Mouse (Mus musculus) embryonic facial prominence, embryonic 13.5 days (tissue): ENCODE data around the gene Ddx39b. TPM values are rescaled to one million over a fixed set of nuclear protein-coding genes. Genes with fewer than 3 reads are reported as not detected.
"Not testable (repeated sequence)": the region's sequence is repeated elsewhere in the genome, so short reads cannot be mapped to it uniquely, and the experiment has no call there.

Experiments
- ATAC-seq: fragments of 200-750 bp; cut with Nextera tagmentation; 2 replicates; pipeline ENCODE4 v1.8.0; 2017; ENCODE audit warnings: low read depth; ENCODE audit not compliant: insufficient number of reproducible peaks, insufficient read depth, low FRiP score, low TSS enrichment
- H3K27ac ChIP-seq: fragments of 300-500 bp; sonication (generic); 2 replicates; pipeline ENCODE4 v1.5.1; 2015; ENCODE audit warnings: moderate library complexity, mild to moderate bottlenecking, inconsistent platforms
- H3K27me3 ChIP-seq: fragments of 300-500 bp; sonication (generic); 2 replicates; pipeline ENCODE4 v1.6.1; 2015; ENCODE audit warnings: mild to moderate bottlenecking, inconsistent platforms
- H3K36me3 ChIP-seq: fragments of 300-500 bp; sonication (generic); 2 replicates; pipeline ENCODE4 v1.6.1; 2015; ENCODE audit warnings: mild to moderate bottlenecking, inconsistent platforms
- H3K4me1 ChIP-seq: fragments of 300-500 bp; sonication (generic); 2 replicates; pipeline ENCODE4 v1.6.1; 2015; ENCODE audit warnings: inconsistent platforms
- H3K4me2 ChIP-seq: fragments of 300-500 bp; sonication (generic); 2 replicates; pipeline ENCODE4 v1.6.1; 2015; ENCODE audit warnings: moderate library complexity, mild to moderate bottlenecking, inconsistent platforms
- H3K4me3 ChIP-seq: fragments of 300-500 bp; sonication (generic); 2 replicates; pipeline ENCODE4 v1.5.1; 2015; ENCODE audit warnings: mild to moderate bottlenecking, inconsistent platforms
- H3K9ac ChIP-seq: fragments of 300-500 bp; sonication (generic); 2 replicates; pipeline ENCODE4 v1.6.1; 2015; ENCODE audit warnings: mild to moderate bottlenecking, inconsistent platforms
- H3K9me3 ChIP-seq: fragments of 300-500 bp; sonication (generic); 2 replicates; pipeline ENCODE4 v1.6.1; 2016; ENCODE audit warnings: inconsistent platforms
- WGBS: fragments of 180-500 bp; shearing (Covaris S2); methylation state at CpG from one replicate; pipeline ENCODE4 v1.1.7; 2015; ENCODE audit warnings: mixed read lengths; 5-methylcytosine and 5-hydroxymethylcytosine counted together
- polyA plus RNA-seq: library from polyadenylated mRNA; unstranded; fragments of >200 nt; fragmentation: Nextera tagmentation; extraction: Ambion mirVana; gene quantifications from 2 replicates; pipeline ENCODE4 v1.2.1, GENCODE M21; 2015

Gene Ddx39b
- polyA plus RNA-seq, 1 experiment from 2014 or later, result 543 TPM

GRCm38 (mm10) chr17:35267399-35268086 lies 26.0 kb downstream of the Ddx39b start:
- peaks cover 47% of the 10 kb centered on the region for H3K27me3 ChIP-seq
- peaks cover 9% of the 10 kb centered on the region; the same call in 1 of the 2 replicates for H3K4me1 ChIP-seq
- H3K27ac ChIP-seq, result no peak overlapping the region
- no peak for ATAC-seq
- WGBS, result 70% methylated on average over 1 of the region's 1 CpGs
- H3K4me3 ChIP-seq, result no peak overlapping the region
- H3K36me3 ChIP-seq, result no peaks in the 10 kb centered on the region
- no peak overlapping the region for H3K9ac ChIP-seq
- no peak overlapping the region for H3K4me2 ChIP-seq
- H3K9me3 ChIP-seq, result no peaks in the 10 kb centered on the region

GRCm38 (mm10) chr17:35269653-35270347 lies 28.3 kb downstream of the Ddx39b start:
- Histone ChIP-seq H3K27ac (no peak overlapping the region), H3K4me1 (no peaks in the 10 kb centered on the region), H3K9me3 (no peaks in the 10 kb centered on the region), H3K9ac (no peak overlapping the region), H3K4me2 (no peak overlapping the region), H3K4me3 (no peak overlapping the region), H3K36me3 (no peaks in the 10 kb centered on the region), H3K27me3 (peaks cover 25% of the 10 kb centered on the region)
- ATAC-seq, result no peak
- 29% methylated on average over 3 of the region's 3 CpGs for WGBS

- no peak overlapping the region for H3K9ac ChIP-seq
- 67% methylated on average over 3 of the region's 3 CpGs for WGBS
- H3K4me1 ChIP-seq, result no peaks in the 10 kb centered on the region
- no peak overlapping the region for H3K4me2 ChIP-seq
- ATAC-seq, result no peak
- H3K4me3 ChIP-seq, result no peak overlapping the region
- no peak overlapping the region for H3K27ac ChIP-seq
- no peaks in the 10 kb centered on the region for H3K36me3 ChIP-seq
- H3K27me3 ChIP-seq, result peaks cover 23% of the 10 kb centered on the region
- H3K9me3 ChIP-seq, result no peaks in the 10 kb centered on the region
Measured at GRCm38 (mm10) chr17:35272249-35272648, 30.7 kb downstream of the Ddx39b start.

- 6% methylated on average over 11 of the region's 11 CpGs for WGBS
- Histone ChIP-seq H3K4me2 (no peak overlapping the region), H3K9me3 (no peaks in the 10 kb centered on the region), H3K4me1 (no peaks in the 10 kb centered on the region), H3K9ac (no peak overlapping the region), H3K4me3 (no peak overlapping the region), H3K36me3 (no peaks in the 10 kb centered on the region), H3K27ac (no peak overlapping the region), H3K27me3 (peaks cover 20% of the 10 kb centered on the region)
- ATAC-seq, result no peak
Measured at GRCm38 (mm10) chr17:35274770-35275169, 33.2 kb downstream of the Ddx39b start.

GRCm38 (mm10) chr17:35276304-35276864 lies 34.8 kb downstream of the Ddx39b start:
- Histone ChIP-seq H3K27ac (no peak overlapping the region), H3K36me3 (no peaks in the 10 kb centered on the region), H3K4me1 (no peaks in the 10 kb centered on the region), H3K27me3 (peaks cover 20% of the 10 kb centered on the region), H3K9me3 (no peaks in the 10 kb centered on the region), H3K9ac (no peak overlapping the region), H3K4me2 (no peak overlapping the region), H3K4me3 (no peak overlapping the region)
- ATAC-seq, result no peak
- WGBS, result 28% methylated on average over 13 of the region's 13 CpGs

- Histone ChIP-seq H3K36me3 (no peaks in the 10 kb centered on the region), H3K4me1 (no peaks in the 10 kb centered on the region), H3K27me3 (peaks cover 20% of the 10 kb centered on the region), H3K27ac (no peak overlapping the region), H3K9me3 (no peaks in the 10 kb centered on the region), H3K9ac (no peak overlapping the region), H3K4me2 (no peak overlapping the region), H3K4me3 (no peak overlapping the region)
- no peak for ATAC-seq
- WGBS, result 84% methylated on average over 8 of the region's 8 CpGs
Measured at GRCm38 (mm10) chr17:35278049-35278448, 36.5 kb downstream of the Ddx39b start.

GRCm38 (mm10) chr17:35278957-35279688 lies 37.6 kb downstream of the Ddx39b start:
- no peak for ATAC-seq
- WGBS, result 86% methylated on average over 13 of the region's 13 CpGs
- no peak overlapping the region for H3K9ac ChIP-seq
- no peak overlapping the region for H3K27ac ChIP-seq
- H3K4me3 ChIP-seq, result no peak overlapping the region
- no peaks in the 10 kb centered on the region for H3K36me3 ChIP-seq
- H3K4me1 ChIP-seq, result no peaks in the 10 kb centered on the region
- H3K9me3 ChIP-seq, result no peaks in the 10 kb centered on the region
- H3K4me2 ChIP-seq, result no peak overlapping the region
- H3K27me3 ChIP-seq, result peaks cover 20% of the 10 kb centered on the region

GRCm38 (mm10) chr17:35280276-35280675 lies 38.7 kb downstream of the Ddx39b start:
- H3K27me3 ChIP-seq, result peaks cover 22% of the 10 kb centered on the region
- H3K4me2 ChIP-seq, result no peak overlapping the region
- ATAC-seq, result no peak
- no peaks in the 10 kb centered on the region for H3K9me3 ChIP-seq
- no peak overlapping the region for H3K4me3 ChIP-seq
- no peaks in the 10 kb centered on the region for H3K36me3 ChIP-seq
- no peaks in the 10 kb centered on the region for H3K4me1 ChIP-seq
- H3K9ac ChIP-seq, result no peak overlapping the region
- WGBS, result 64% methylated on average over 3 of the region's 3 CpGs
- H3K27ac ChIP-seq, result no peak overlapping the region

- Histone ChIP-seq H3K4me1 (no peaks in the 10 kb centered on the region), H3K4me3 (no peak overlapping the region), H3K27ac (no peak overlapping the region), H3K27me3 (peaks cover 5% of the 10 kb centered on the region), H3K4me2 (no peak overlapping the region), H3K9ac (no peak overlapping the region), H3K36me3 (no peaks in the 10 kb centered on the region), H3K9me3 (no peaks in the 10 kb centered on the region)
- ATAC-seq, result no peak
Measured at GRCm38 (mm10) chr17:35285431-35285830, 43.9 kb downstream of the Ddx39b start.

GRCm38 (mm10) chr17:35295796-35296195 lies 54.2 kb downstream of the Ddx39b start:
- H3K4me2 ChIP-seq, H3K9ac ChIP-seq, H3K4me3 ChIP-seq, ATAC-seq, H3K36me3 ChIP-seq, H3K9me3 ChIP-seq, H3K27me3 ChIP-seq, H3K4me1 ChIP-seq, H3K27ac ChIP-seq: not testable (repeated sequence)
- 4% methylated on average over 5 of the region's 5 CpGs for WGBS

GRCm38 (mm10) chr17:35300261-35300945 lies 58.9 kb downstream of the Ddx39b start:
- H3K27me3 ChIP-seq, ATAC-seq, H3K9ac ChIP-seq, H3K4me1 ChIP-seq, H3K36me3 ChIP-seq, H3K27ac ChIP-seq, H3K9me3 ChIP-seq, H3K4me3 ChIP-seq, H3K4me2 ChIP-seq: not testable (repeated sequence)
- 82% methylated on average over 7 of the region's 7 CpGs for WGBS
